Mouse (Mus musculus) heart, embryonic 12.5 days (tissue): ENCODE results near the gene Polk. TPM values are rescaled to one million over a fixed set of nuclear protein-coding genes. Genes with fewer than 3 reads are reported as not detected.

Experiments
- ATAC-seq: fragments of 200-750 bp; cut with Nextera tagmentation; 2 replicates; pipeline ENCODE4 v1.8.0; 2017; ENCODE audit warnings: moderate TSS enrichment, moderate library complexity; ENCODE audit not compliant: insufficient number of reproducible peaks, low FRiP score
- H3K27ac ChIP-seq: fragments of 300-500 bp; sonication (generic); 2 replicates; pipeline ENCODE4 v1.5.1; 2016; ENCODE audit warnings: mild to moderate bottlenecking, moderate library complexity; ENCODE audit not compliant: poor library complexity, severe bottlenecking
- H3K27me3 ChIP-seq: fragments of 300-500 bp; sonication (generic); replicated peaks from 2 replicates; pipeline ENCODE4 v1.6.1; 2016; ENCODE audit warnings: mild to moderate bottlenecking, moderate library complexity
- H3K36me3 ChIP-seq: fragments of 300-500 bp; sonication (generic); 2 replicates; pipeline ENCODE4 v1.6.1; 2016; ENCODE audit warnings: mild to moderate bottlenecking, moderate library complexity
- H3K4me1 ChIP-seq: fragments of 300-500 bp; sonication (generic); replicated peaks from 2 replicates; pipeline ENCODE4 v1.6.1; 2016; ENCODE audit warnings: mild to moderate bottlenecking
- H3K4me2 ChIP-seq: fragments of 300-500 bp; sonication (generic); 2 replicates; pipeline ENCODE4 v1.6.1; 2016; ENCODE audit warnings: mild to moderate bottlenecking, moderate library complexity
- H3K4me3 ChIP-seq: fragments of 300-500 bp; sonication (generic); 2 replicates; pipeline ENCODE4 v1.5.1; 2016; ENCODE audit warnings: mild to moderate bottlenecking
- H3K9ac ChIP-seq: fragments of 300-500 bp; sonication (generic); 2 replicates; pipeline ENCODE4 v1.6.1; 2016; ENCODE audit warnings: mild to moderate bottlenecking, moderate library complexity
- H3K9me3 ChIP-seq: fragments of 300-500 bp; sonication (generic); replicated peaks from 2 replicates; pipeline ENCODE4 v1.6.1; 2016; ENCODE audit warnings: mild to moderate bottlenecking, moderate library complexity
- WGBS: fragments of 180-500 bp; shearing (Covaris S2); methylation state at CpG from one replicate; pipeline ENCODE4 v1.1.7; 2016; 5-methylcytosine and 5-hydroxymethylcytosine counted together
- polyA plus RNA-seq: library from polyadenylated mRNA; unstranded; fragments of >200 nt; fragmentation: Nextera tagmentation; extraction: Ambion mirVana; gene quantifications from 2 replicates; pipeline ENCODE4 v1.2.1, GENCODE M21; 2016

The Polk gene
- polyA plus RNA-seq, 1 experiment from 2014 or later, result 8.6 TPM

DNA sequence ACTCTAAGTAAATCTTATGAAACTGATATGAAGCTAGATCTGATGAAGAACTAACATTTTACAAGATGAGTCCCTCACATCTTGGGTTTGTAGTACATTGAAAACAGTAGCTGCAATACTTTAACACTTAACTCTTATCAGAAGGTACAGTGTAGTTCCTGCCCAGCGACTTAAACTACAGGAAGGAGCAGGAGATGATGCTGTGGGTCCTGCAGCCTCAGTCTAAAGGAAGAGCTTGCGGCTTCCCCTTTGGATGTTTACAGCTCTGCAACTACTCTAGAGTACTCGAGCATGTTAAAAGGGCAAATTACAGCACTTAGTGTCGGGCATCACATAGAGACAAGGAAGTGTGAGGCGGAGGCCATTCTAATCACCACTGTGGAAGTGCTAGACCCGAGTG, 36.1 kb downstream of the Polk start:
- Histone ChIP-seq H3K27ac (no peak overlapping the region), H3K9me3 (no peaks in the 10 kb centered on the region), H3K4me1 (peaks cover 4% of the 10 kb centered on the region; the same call in 1 of the 2 replicates), H3K9ac (no peak overlapping the region), H3K36me3 (no peaks in the 10 kb centered on the region), H3K4me3 (no peak overlapping the region), H3K27me3 (no peaks in the 10 kb centered on the region), H3K4me2 (no peak overlapping the region)
- WGBS, result 57% methylated on average over 6 of the region's 6 CpGs
- ATAC-seq, result no peak

GRCm38 (mm10) chr13:96505661-96506060, 36.7 kb downstream of the Polk start:
- no peak for ATAC-seq
- Histone ChIP-seq H3K27ac (no peak overlapping the region), H3K27me3 (no peaks in the 10 kb centered on the region), H3K4me3 (no peak overlapping the region), H3K4me1 (peaks cover 4% of the 10 kb centered on the region; the same call in 1 of the 2 replicates), H3K36me3 (peaks cover 3% of the 10 kb centered on the region; the same call in 1 of the 2 replicates), H3K9me3 (no peaks in the 10 kb centered on the region), H3K4me2 (no peak overlapping the region), H3K9ac (no peak overlapping the region)
- WGBS, result 80% methylated on average over 4 of the region's 4 CpGs

DNA sequence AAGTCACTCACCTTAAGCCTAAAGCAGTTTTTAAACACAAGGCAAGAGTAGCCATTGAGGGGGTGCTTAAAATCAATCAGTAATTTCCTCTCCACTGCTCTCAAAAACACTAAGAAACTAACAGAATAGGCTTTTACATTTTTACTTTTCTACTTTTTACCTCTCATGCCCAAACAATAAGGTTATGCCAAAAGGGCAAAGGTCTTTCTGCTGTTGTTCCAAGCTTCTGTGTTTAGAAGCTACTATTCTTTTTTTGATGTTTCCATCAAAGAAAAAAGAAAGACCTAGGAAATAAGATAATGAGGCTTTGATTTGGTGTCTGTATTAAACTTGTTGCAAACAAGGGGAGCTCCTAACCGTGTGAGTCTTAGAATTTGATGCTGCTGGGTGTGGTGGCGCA, 42.5 kb downstream of the Polk start:
- Histone ChIP-seq H3K4me3 (no peak overlapping the region), H3K4me2 (no peak overlapping the region), H3K9ac (no peak overlapping the region), H3K36me3 (peaks cover 6% of the 10 kb centered on the region; the same call in 1 of the 2 replicates), H3K27me3 (no peaks in the 10 kb centered on the region), H3K27ac (no peak overlapping the region), H3K4me1 (no peaks in the 10 kb centered on the region), H3K9me3 (no peaks in the 10 kb centered on the region)
- 92% methylated on average over 2 of the region's 2 CpGs for WGBS
- no peak for ATAC-seq

GRCm38 (mm10) chr13:96496630-96497029, 45.7 kb downstream of the Polk start:
- H3K4me1 ChIP-seq, result no peaks in the 10 kb centered on the region
- no peak overlapping the region for H3K27ac ChIP-seq
- H3K4me3 ChIP-seq, result no peak overlapping the region
- H3K36me3 ChIP-seq, result peaks cover 12% of the 10 kb centered on the region; the same call in 1 of the 2 replicates
- H3K9ac ChIP-seq, result no peak overlapping the region
- H3K27me3 ChIP-seq, result no peaks in the 10 kb centered on the region
- no peak overlapping the region for H3K4me2 ChIP-seq
- 63% methylated on average over 8 of the region's 8 CpGs for WGBS
- no peak for ATAC-seq
- no peaks in the 10 kb centered on the region for H3K9me3 ChIP-seq

- Histone ChIP-seq H3K27ac (no peak within 1 kb of the TSS), H3K4me3 (no peak within 1 kb of the TSS), H3K4me2 (no peak within 1 kb of the TSS), H3K4me1 (no peaks in the 10 kb centered on the region), H3K36me3 (peaks cover 31% of the 10 kb centered on the region), H3K27me3 (no peaks in the 10 kb centered on the region), H3K9me3 (0 out of 2 replicates have a peak, but pooled peaks cover 2% of the 10 kb centered on the region), H3K9ac (no peak within 1 kb of the TSS)
- ATAC-seq, result no peak
- WGBS, result 89% methylated on average over 3 of the region's 3 CpGs
Observed at GRCm38 (mm10) chr13:96490433-96490832, 51.9 kb downstream of the Polk start, which contains the start of gene Gm17622. TSS of gene Gm17622 (plus strand) at chr13:96490733.

GRCm38 (mm10) chr13:96487968-96488367, 54.4 kb downstream of the Polk start:
- H3K9ac ChIP-seq, result no peak overlapping the region
- no peak overlapping the region for H3K4me3 ChIP-seq
- no peaks in the 10 kb centered on the region for H3K4me1 ChIP-seq
- 89% methylated on average over 6 of the region's 6 CpGs for WGBS
- H3K9me3 ChIP-seq, result 0 out of 2 replicates have a peak, but pooled peaks cover 5% of the 10 kb centered on the region
- H3K36me3 ChIP-seq, result peaks cover 42% of the 10 kb centered on the region
- H3K27ac ChIP-seq, result no peak overlapping the region
- no peak overlapping the region for H3K4me2 ChIP-seq
- no peak for ATAC-seq
- no peaks in the 10 kb centered on the region for H3K27me3 ChIP-seq

- Histone ChIP-seq H3K4me1 (no peaks in the 10 kb centered on the region), H3K27ac (no peak overlapping the region), H3K27me3 (no peaks in the 10 kb centered on the region), H3K4me2 (no peak overlapping the region), H3K36me3 (peaks cover 41% of the 10 kb centered on the region), H3K9ac (no peak overlapping the region), H3K9me3 (0 out of 2 replicates have a peak, but pooled peaks cover 5% of the 10 kb centered on the region), H3K4me3 (no peak overlapping the region)
- WGBS, result 79% methylated on average over 6 of the region's 6 CpGs
- ATAC-seq, result no peak
Observed at GRCm38 (mm10) chr13:96487230-96487629, 55.1 kb downstream of the Polk start.

DNA sequence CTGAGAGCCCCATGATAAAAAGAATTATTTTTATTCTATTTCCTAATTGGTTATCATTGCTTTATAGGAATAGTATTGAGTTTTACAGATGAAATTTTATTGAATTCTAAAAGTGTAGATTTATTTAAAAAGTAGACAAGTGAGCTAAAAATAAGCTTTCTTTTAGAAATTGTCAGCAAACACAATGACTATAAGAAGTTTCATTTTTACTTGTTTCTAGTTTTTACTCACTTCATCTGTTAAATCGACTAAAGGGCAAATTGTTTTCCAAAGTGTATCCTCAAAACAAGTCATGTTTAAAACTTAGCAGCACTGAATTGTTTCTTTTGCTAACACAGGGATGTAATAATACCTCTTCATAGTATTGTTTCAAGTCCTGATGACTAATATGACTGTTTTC, 63.4 kb downstream of the Polk start:
- Histone ChIP-seq H3K36me3 (peaks cover 17% of the 10 kb centered on the region), H3K9ac (no peak overlapping the region), H3K27ac (no peak overlapping the region), H3K4me3 (no peak overlapping the region), H3K27me3 (no peaks in the 10 kb centered on the region), H3K4me2 (no peak overlapping the region), H3K9me3 (no peaks in the 10 kb centered on the region), H3K4me1 (no peaks in the 10 kb centered on the region)
- 90% methylated on average over 1 of the region's 1 CpGs for WGBS
- ATAC-seq, result no peak

GRCm38 (mm10) chr13:96477226-96477625, 65.2 kb downstream of the Polk start:
- WGBS, result 77% methylated on average over 4 of the region's 4 CpGs

DNA sequence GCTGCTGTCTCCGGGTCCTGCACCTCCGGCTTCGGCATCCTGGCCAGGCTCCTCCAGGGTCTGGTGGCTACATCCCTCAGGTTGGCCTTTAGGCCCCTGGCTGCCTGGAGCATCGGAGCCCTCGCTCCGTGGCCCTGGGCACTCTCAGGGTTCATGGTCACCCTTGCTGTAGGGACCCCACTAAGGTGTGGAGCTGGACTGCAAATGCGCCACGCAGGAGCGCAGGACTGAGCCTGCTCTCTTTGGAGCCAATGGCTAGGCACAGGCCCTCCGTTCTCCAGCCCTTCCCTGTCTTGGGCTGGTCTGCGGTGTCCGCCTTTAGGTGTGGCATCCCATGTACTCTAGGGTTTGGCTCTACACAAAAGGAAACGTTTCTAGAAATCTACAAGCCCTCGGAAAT, 71.4 kb downstream of the Polk start, which contains the start of gene Ankdd1b:
Gene Ankdd1b (minus strand): TSS at position 242 of the 400 bp plus-strand sequence.
- Histone ChIP-seq H3K4me1 (no peaks in the 10 kb centered on the region), H3K9ac (no peak within 1 kb of the TSS), H3K4me2 (no peak within 1 kb of the TSS), H3K27me3 (no peaks in the 10 kb centered on the region), H3K27ac (no peak within 1 kb of the TSS), H3K4me3 (no peak within 1 kb of the TSS), H3K9me3 (no peaks in the 10 kb centered on the region), H3K36me3 (no peaks in the 10 kb centered on the region)
- ATAC-seq, result no peak
- WGBS, result 87% methylated on average over 14 of the region's 14 CpGs

More at GRCm38 (mm10) chr13:96477226-96477625, 65.2 kb downstream of the Polk start:
- no peak overlapping the region for H3K27ac ChIP-seq
- no peaks in the 10 kb centered on the region for H3K4me1 ChIP-seq
- H3K9me3 ChIP-seq, result no peaks in the 10 kb centered on the region
- ATAC-seq, result no peak
- H3K4me2 ChIP-seq, result no peak overlapping the region
- no peak overlapping the region for H3K9ac ChIP-seq
- H3K27me3 ChIP-seq, result no peaks in the 10 kb centered on the region
- no peak overlapping the region for H3K4me3 ChIP-seq
- H3K36me3 ChIP-seq, result peaks cover 7% of the 10 kb centered on the region; the same call in 1 of the 2 replicates

GRCm38 (mm10) chr13:96470556-96470955, 71.8 kb downstream of the Polk start:
- Histone ChIP-seq H3K9ac (no peak overlapping the region), H3K4me2 (no peak overlapping the region), H3K9me3 (no peaks in the 10 kb centered on the region), H3K36me3 (no peaks in the 10 kb centered on the region), H3K27me3 (no peaks in the 10 kb centered on the region), H3K4me3 (no peak overlapping the region), H3K27ac (no peak overlapping the region), H3K4me1 (no peaks in the 10 kb centered on the region)
- WGBS, result 54% methylated on average over 6 of the region's 6 CpGs
- no peak for ATAC-seq

- Histone ChIP-seq H3K4me3 (no peak overlapping the region), H3K27ac (no peak overlapping the region), H3K27me3 (no peaks in the 10 kb centered on the region), H3K36me3 (no peaks in the 10 kb centered on the region), H3K9ac (no peak overlapping the region), H3K4me2 (no peak overlapping the region), H3K4me1 (no peaks in the 10 kb centered on the region), H3K9me3 (no peaks in the 10 kb centered on the region)
- WGBS, result 79% methylated on average over 5 of the region's 5 CpGs
- no peak for ATAC-seq
Observed at GRCm38 (mm10) chr13:96468678-96469077, 73.7 kb downstream of the Polk start.
